Mouse (Mus musculus) cerebellum, adult 2 months (tissue): Measurements from ENCODE around the gene Cdh23.

Source experiments
- CTCF ChIP-seq: fragments of 200-500 bp; IDR thresholded peaks from 2 replicates; pipeline ENCODE4 v1.5.1; 2011; ENCODE audit warnings: low read depth, mild to moderate bottlenecking, control low read depth, low read length, moderate library complexity, borderline replicate concordance; ENCODE audit not compliant: insufficient read depth
- POLR2A ChIP-seq: fragments of 200-500 bp; IDR thresholded peaks from 2 replicates; pipeline ENCODE4 v1.6.1; 2011; ENCODE audit warnings: low read length, control low read depth, borderline replicate concordance; ENCODE audit not compliant: insufficient read depth

DNA sequence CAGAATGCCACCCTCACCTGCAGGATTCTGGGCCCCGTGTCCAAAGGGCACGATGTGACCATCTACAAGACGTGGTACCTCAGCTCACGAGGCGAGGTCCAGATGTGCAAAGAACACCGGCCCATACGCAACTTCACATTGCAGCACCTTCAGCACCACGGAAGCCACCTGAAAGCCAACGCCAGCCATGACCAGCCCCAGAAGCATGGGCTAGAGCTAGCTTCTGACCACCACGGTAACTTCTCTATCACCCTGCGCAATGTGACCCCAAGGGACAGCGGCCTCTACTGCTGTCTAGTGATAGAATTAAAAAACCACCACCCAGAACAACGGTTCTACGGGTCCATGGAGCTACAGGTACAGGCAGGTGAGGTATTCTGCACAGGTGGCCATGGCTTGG is 338.4 kb downstream of the Cdh23 start:
- TF ChIP-seq POLR2A (no peak), CTCF (no peak)
